Mouse (Mus musculus): Measurements from ENCODE around the gene Scrn3.

Gene Scrn3

DNA sequence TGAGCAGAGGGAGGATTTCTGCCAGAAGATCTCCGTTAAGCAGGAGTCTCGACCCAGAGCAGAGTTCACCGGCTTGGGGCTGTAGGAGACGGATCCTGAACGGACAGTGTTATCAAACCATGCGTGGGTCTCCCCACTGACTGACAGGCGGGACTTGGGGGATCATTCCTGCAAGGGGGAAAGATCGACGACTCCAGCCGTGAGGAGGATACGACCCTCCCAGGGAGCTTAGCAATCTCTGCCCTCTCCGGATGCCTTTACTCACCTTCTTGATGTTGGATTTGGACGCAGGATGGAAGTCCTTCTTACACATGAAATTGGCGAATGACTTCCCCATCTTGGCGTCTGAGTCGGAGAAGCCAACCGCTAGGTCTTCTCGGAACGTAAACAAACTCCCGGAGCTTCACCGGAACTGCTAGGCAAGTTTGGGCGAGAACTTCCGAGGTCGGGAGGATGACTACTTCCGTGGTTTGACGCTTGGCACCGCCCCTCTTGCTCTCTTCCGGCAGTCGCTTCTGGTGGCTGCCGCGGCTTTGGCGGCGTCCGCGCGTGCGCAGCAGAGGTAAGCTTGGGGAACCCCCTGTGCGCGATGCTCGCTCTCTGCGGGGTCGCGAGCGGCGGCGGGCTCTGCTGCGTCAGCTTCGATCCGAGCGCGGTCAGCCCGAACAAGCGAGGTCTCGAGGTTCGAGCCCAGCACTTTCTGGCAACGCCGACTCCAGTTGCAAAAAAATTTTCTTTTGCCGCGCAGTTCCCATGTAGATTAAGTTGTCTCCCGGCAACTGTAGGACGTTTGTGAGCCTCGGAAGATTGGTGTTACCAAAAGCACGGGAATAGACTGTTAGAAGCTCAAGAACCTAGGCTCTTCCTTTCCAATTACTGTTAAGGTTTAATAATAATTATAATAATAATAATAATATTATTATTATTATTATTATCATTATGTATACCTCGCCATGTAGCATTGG lies at the start of gene Scrn3, which contains the start of gene Cir1:
TSS of gene Scrn3 (plus strand) at position 450 of the 965 bp plus-strand sequence.
TSS of gene Cir1 (minus strand) at position 550 of the 965 bp plus-strand sequence.
- peak; percentile 71 for DNase-seq (ENCODE audit: low spot score)

DNA sequence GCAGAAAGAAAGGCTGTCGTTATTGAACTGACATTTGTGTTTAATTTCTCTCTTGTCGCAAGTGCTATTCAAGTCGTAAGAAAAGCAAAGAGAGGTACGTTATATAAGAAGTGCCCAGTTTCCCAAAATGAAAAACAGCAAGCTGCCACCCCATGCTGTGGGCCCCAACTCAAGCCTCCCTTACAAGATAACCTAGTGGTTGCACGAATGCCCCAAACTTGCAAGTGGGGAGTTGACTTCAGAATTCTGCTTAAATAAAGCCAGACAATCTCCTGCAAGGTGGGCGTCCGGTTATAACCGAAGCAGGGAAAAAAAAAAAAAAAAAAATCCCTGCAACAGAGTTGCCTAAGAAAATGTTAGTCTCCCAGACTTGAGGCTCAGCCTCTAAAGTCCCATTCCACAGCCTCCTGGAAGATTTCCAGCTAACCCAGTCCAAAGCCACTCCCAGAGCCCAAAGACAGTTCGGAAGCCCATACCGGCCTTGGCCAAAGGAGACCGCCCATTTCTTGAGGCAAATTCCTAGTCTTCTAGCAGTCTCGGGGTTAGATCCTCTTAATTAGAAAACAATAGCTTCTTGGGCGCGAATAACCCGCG lies 49.1 kb upstream of the Scrn3 start:
- no peak for DNase-seq (ENCODE audit: low spot score)

DNA sequence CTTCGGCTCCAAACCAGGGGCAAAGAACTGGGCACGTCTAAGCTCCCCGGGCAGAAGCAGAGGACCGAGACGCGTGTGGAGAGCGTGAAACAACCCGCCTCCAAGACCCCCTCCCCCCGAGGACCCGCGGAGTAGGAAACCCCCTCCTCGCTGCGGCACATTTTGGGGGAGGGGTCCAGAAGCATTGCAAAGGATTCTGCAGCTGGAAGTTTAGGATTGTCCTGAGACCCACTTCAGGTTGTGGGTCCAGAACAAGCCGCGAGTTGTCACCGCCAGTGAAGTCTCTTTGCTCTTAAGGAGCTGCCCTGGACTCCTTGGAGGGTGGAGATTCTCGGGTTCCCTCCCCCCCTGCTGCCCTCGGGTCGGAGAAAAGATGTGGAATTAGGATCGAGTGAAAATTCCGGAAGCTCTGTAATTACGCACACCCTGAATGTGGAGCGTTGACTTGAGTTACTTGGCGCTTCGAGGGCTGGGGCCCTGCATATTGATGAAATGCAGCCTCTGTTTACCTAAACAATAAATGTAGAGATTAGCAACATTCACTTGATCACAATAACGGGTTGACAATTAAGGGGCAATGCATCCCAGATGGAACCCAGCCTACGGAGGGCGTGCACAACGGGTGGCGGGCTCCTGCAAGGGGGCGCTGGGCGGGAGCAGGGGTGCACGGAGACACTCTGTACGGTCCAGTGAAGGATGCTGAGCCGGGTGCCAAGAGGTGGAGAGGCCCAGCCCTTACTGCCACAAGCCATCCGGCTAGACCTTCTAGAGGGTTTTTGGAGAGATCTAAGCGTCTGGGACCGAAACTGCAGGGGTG lies 48.4 kb upstream of the Scrn3 start:
- DNase-seq (ENCODE audit: low spot score): no peak

DNA sequence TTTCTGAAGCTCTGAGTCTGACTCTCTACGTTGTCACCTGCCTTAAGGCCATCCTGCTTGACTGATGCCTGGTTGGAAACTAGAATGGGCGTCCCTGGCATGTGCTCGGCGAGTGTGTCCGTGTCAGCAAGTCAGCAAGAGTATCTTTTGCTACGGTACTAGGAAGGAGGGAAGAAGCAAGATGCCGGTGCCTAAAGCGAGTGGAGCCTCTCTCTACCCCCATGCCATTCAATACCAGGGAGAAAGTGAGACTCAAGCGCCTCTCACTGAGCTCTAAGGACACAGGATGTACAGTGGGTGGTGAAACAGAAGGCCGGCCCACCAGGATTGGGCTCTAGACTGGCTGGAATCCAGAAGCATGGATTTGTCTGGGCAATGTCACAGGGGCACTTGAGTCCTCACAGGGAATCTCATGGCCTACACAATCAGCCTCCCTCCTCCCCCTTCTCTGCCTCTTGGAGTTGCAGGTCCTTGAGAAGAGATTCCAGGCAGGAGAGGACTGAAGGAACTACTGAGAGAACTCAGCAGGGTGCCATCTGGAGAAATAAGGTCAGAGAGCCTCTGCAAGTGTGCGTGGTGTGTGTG lies 47.7 kb upstream of the Scrn3 start:
- DNase-seq (ENCODE audit: low spot score): no peak

DNA sequence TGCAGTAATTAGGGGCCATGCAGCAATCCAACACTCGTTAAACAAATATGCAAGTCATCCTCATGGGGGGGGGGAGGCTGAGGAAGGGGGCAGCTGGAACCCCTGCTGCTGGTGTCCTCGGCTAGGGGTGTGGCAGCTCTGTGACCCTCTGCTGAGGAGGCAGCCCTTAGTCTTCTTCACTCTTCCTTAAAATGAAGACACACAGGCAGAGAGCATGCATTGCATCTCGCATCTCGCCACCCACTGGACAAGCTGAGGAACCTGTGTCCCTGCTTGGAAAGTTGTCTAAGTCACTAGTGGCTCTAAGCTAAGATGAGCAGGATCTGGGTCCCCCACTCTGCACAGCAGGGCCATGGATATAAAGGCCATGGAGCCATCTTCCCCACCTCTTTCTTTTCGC lies 46.4 kb upstream of the Scrn3 start:
- no peak for DNase-seq (ENCODE audit: low spot score)

DNA sequence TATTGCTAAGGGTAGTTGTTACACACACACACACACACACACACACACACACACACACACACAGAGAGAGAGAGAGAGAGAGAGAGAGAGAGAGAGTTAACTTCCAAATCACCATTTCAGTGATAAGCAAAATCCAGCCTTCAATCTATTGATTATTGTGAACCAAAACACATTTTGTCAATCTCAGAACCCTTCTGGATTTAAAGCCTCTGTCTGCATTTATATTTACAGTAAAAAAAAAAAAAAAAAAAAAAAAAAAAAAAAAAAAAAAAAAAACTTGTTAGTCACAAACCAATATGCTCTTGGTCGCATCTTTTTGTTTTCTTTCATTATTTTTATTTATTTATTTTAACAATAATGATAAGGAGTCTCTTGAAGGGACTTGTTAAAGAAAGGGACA lies 45.8 kb upstream of the Scrn3 start:
- DNase-seq (ENCODE audit: low spot score): no peak

DNA sequence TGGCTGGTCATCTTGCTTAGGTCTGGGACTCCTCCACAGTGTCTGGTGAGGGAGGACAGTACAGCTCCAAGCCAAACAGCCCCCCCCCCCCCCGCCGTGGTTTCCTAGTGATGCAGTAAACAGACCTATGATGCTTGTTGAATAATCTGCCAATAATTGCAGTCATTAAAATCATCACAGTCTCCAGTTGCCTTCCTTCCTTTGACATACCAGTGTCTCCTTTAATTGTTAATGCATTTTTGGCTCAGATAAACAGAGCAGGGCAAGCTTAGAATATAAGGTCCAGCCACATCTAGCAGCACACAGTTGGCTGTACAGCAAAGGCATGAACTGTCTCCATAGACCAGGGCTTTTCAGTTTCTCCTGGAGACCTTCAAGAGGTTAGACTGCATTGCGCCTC lies 45.2 kb upstream of the Scrn3 start:
- DNase-seq (ENCODE audit: low spot score): no peak

DNA sequence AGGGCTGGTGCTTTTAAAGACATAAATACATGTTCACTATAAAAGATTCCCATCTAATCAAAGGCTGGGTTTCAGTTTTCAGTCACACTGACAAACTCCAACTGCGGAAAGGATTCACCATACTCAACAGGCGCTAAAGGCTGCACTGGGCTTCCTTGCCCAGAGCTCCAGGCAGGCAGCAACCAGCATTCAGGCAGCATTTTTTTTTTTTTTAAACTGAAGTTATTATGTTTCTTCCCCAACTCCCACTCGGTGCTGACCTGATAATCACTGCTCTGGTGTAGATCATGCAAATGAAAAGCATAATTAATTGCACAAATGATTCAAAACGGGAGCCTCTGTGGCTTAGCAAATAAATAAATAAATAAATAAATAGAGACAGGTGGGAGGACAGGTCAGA lies 44.6 kb upstream of the Scrn3 start:
- DNase-seq (ENCODE audit: low spot score): no peak

DNA sequence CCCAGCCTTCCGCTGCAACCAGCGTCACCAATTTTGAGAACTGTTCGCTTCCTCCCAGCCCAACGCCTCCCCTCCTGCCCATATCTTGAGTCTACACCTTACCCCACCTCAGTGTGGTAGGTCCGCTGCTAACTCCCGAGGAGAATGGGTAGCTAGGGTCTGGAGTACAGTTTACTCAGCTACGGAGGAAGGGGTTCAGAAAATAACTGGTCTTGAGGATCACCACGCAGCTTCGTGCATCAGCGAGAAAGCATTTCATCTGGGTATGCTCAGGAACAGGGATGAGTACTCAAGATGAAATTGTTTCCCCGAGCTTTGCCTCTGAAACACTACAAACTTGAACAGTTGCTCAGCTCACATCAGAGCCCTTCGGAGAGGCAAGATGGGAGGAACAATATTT lies 44.1 kb upstream of the Scrn3 start:
- no peak for DNase-seq (ENCODE audit: low spot score)

DNA sequence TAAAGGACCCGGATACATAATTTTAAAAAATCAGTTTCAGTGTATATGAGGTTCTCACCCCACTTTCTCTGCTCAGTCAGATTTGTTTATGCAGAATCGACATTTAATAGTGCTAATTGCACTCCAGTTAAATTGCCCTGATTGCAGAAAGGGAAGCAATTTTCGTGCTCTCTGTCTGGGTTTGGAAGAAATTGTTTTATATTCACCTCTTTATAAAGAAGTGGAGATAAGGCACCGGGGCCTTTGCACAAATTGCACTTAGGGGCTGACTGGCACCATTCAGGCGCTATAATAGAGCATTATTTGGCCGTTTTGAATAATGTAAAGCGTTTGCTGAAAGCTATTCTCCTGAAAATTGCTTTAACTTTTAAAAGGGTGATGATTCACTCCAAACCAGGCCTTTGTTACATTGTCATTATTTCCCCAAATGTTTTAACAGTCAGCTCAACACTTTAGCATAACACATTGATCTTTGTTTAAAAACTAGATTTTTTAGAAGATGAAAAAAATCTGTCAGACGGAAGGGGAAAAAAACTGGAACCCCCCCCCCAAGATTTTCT lies 43.5 kb upstream of the Scrn3 start:
- DNase-seq (ENCODE audit: low spot score): no peak

DNA sequence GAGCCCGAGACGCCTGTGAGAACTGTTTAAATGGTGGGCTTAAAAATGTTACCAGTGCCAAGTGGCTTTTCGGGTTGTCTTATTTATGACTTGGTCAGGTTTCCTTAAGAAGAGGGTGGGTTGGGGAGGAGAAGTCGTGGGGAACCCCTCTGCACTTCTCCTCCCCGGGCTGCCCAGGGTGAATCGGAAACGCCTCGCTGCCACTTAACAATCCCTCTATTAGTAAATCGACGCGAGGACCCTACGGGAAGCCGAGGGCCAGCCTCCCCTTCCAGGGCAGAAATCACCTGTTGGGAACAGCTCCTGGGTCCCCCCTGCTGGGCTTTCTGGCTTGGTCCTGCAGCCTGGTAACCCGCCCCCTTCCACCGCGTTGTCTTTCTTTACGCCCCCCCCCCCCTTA lies 42.7 kb upstream of the Scrn3 start:
- DNase-seq (ENCODE audit: low spot score): no peak

DNA sequence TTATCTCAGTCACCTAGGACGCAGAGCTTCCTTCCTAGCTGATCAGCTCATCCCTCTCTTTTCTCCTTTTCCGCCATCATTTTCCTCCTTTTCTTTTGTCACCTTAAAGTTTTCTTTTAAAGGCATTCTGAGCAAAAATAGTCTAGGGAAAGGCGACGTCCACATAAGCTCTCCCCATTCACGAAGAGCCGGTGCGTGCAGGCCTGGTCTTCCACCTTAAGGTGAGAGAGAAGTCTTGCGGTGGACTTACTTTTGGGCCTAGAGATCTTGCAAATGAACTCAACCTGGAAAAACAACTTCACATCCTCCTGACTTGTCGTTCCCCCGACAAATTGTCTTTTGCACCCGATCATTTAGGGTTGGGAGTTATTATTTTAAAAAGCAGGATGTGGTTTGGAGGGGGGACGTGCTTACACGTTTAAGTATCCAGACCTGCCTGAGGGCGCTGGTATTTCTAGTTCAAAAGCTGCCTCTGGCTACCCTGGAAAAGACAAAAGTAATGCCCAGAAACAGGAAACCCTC lies 42.3 kb upstream of the Scrn3 start:
- DNase-seq (ENCODE audit: low spot score): no peak

DNA sequence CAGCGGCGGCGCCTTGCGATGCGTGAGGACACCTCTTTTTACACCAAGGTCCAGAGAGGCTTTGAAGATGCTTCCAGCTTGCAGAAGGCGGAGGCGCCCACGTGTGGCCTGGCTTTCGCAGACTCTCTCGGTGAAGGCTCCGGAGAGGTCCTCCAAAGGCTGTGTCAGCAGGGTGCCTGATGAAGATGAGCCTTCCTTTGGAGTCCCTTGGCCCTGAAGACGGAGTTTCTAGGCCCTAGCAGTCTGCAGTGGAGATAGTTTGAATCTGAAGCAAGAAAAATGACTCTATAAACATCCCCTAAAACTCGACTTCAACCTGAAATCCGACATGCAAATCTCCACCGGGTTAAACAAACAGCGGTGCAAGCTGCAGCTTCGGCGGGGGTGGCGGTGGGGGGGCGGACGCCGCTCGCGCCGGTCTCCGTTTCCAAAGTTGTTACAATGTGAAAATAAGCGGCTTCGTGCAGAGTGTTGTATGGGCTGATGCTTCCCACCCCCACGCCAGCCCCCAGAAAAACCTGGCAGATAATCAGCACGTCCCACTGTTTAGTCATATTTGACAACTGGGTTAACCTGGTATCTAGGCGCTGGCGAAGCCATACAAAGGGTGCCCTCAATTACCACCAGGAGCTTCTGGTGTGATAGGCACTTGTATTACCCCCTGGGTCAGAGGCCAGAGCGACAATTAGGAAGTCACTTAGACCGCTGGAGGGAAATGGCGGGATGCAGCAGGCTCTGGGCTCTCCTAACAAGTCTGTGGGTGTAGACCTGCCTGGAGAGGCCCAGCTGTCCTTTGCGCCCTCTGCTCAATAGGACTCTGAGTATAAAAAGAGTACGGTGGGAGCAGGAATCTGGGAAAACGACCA lies 41.6 kb upstream of the Scrn3 start:
- no peak for DNase-seq (ENCODE audit: low spot score)

DNA sequence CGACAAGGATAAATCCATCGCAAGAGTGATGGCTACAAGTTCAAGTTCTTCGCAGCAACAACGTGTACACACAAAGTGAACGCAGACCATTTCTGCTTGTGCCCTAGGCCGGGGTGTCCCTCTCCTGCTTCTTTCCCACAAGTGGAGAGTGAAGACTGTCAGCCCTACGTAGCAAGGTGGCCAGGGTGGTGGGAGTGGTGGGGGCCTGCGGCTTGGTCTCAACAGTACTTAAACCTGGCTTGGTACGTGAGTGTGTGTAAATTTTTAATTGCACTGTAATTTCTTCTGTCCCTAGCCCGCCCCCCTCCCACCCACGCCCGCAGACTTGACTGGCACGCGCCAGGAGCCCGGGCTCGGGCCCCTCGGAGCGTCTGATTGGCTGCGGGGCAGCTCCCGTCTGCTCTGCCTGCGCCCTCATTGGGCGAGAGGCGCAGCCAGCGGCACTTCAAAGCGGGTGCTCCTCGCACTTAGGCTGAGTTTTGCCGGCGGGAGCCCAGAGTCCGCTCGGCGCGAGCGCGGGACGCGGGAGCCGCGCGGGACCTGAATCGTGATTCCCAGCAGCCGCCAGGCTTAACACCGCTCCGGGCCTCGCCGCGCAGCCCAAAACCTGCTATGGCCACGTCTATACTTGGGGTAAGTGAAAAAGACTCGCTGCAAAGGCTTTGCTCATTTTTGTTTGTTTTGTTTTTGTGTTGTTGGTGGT lies 40.8 kb upstream of the Scrn3 start, which contains the start of gene Sp9:
TSS of gene Sp9 (plus strand) at position 467 of the 703 bp plus-strand sequence.
- DNase-seq (ENCODE audit: low spot score): no peak

DNA sequence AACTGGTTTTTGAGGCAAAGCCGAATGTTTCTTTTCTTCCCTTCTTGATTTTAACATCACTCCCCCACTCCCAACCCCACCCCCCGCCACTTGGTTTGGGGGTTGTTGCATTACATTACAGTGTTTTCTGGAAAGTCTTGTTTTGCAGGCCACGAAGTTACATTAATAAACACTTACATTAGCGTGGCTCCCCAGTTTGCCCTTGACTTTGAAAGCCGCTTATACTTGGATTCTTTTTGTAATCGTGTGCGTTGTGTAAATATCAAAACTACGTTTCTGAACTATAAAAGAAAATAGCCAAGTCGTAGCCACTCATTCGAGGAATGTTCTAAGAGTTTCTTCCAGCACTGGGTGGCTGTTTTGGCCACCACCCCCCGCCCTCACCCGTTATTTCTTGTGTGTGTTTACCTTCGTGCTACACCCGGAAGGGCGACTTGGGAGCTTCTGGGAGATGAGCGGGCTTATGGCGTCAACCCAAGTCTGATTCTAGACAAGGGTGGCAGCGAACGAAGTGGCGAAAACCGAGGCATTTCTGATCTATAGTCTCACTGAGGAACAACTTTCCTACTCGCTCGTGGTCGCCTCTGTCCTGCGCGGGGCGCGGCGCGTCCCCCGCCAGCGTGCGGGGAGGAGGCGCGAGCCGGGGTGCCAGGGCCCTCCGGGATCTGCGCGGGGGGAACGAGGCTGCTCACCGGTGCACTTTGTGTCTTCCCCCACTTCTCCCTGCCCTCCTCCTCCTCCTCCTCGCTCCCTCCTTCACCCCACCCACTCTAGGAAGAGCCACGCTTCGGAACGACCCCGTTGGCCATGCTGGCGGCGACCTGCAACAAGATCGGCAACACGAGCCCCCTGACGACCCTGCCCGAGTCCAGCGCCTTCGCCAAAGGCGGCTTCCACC lies 39.8 kb upstream of the Scrn3 start:
- DNase-seq (ENCODE audit: low spot score): no peak

DNA sequence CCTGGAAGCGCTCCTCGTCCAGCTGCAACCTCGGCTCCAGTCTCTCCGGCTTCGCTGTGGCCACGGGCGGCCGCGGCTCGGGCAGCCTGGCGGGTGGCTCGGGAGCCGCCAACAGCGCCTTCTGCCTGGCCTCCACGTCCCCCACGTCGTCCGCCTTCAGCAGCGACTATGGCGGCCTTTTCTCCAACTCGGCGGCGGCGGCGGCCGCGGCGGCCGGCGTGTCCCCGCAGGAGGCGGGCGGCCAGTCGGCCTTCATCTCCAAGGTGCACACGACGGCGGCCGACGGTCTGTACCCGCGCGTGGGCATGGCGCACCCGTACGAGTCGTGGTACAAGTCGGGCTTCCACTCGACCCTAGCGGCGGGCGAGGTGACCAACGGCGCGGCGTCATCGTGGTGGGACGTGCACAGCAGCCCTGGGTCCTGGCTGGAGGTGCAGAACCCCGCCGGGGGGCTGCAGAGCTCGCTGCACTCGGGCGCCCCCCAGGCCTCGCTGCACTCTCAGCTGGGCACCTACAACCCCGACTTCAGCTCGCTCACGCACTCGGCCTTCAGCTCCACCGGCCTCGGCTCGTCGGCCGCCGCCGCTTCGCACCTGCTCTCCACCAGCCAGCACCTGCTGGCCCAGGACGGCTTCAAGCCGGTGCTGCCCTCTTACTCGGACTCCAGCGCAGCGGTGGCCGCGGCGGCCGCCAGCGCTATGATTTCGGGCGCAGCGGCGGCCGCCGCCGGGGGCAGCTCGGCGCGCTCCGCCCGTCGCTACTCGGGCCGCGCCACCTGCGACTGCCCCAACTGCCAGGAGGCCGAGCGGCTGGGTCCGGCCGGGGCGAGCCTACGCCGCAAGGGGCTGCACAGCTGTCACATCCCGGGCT lies 38.9 kb upstream of the Scrn3 start:
- DNase-seq (ENCODE audit: low spot score): no peak

DNA sequence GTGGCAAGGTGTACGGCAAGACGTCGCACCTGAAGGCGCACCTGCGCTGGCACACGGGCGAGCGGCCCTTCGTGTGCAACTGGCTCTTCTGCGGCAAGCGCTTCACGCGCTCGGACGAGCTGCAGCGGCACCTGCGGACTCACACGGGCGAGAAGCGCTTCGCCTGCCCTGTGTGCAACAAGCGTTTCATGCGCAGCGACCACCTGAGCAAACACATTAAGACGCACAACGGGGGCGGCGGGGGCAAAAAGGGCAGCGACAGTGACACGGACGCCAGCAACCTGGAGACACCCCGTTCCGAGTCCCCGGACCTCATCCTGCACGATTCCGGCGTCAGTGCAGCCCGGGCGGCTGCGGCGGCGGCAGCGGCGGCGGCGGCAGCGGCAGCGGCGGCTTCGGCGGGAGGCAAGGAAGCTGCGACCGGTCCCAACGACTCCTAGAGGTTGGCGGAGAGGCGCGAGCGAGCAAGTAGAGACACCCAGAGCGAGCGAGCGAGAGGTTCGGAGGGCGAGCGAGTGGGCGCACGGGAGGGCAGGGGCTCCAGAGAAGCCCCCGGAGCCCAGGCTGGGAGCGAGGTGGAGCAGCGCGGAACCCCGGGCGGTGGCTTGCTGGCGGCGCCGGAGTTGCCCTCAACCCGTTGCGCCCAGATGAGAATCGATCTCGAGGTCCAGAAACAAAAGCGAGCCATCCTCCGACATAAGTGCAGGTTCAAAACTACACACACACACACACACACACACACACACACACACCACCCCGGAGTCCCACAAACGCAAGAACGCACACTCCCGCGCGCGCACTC lies 38.1 kb upstream of the Scrn3 start:
- no peak for DNase-seq (ENCODE audit: low spot score)
